Mouse (Mus musculus): Measurements from ENCODE around the gene Rad50.

- TF ChIP-seq CTCF (IDR thresholded peaks at IDR 0.05; ENCODE audit: insufficient read depth, low read depth, low read length) (no peak), POLR2A (IDR thresholded peaks at IDR 0.05; ENCODE audit: insufficient read depth, low read depth, low read length) (no peak)
Observed at GRCm38 (mm10) chr11:53635590-53636182, 71.4 kb downstream of the Rad50 start.
